Mouse (Mus musculus): ENCODE measurements around the gene Mical2. TPM values are rescaled to one million over a fixed set of nuclear protein-coding genes. Genes with fewer than 3 reads are reported as not detected.

Mical2 gene
- polyA plus RNA-seq, 1 experiment = 8.5 TPM

GRCm38 (mm10) chr7:112254233-112254632 lies 28.6 kb downstream of the Mical2 start:
- Histone ChIP-seq H3K4me3 (ENCODE audit: insufficient read depth, low read length) (no peak overlapping the region), H3K4me1 (ENCODE audit: control insufficient read depth, insufficient read depth, low read length) (peaks cover 20% of the 10 kb centered on the region), H3K27ac (ENCODE audit: insufficient read depth, low read depth, low read length) (no peak overlapping the region)
- no peak for TF ChIP-seq CTCF (IDR thresholded peaks at IDR 0.05; ENCODE audit: low read depth, low read length)

- H3K4me3 ChIP-seq (ENCODE audit: insufficient read depth, low read length) = no peak overlapping the region
- TF ChIP-seq POLR2A (IDR thresholded peaks at IDR 0.05; ENCODE audit: borderline replicate concordance, low read depth, low read length) (no peak), CTCF (IDR thresholded peaks at IDR 0.05; ENCODE audit: low read depth, low read length) (no peak)
- H3K27ac ChIP-seq (ENCODE audit: insufficient read depth, low read depth, low read length) = no peak overlapping the region
- H3K4me1 ChIP-seq (ENCODE audit: control insufficient read depth, insufficient read depth, low read length) = peaks cover 21% of the 10 kb centered on the region
Observed at GRCm38 (mm10) chr7:112255248-112255866, 29.7 kb downstream of the Mical2 start.

DNA sequence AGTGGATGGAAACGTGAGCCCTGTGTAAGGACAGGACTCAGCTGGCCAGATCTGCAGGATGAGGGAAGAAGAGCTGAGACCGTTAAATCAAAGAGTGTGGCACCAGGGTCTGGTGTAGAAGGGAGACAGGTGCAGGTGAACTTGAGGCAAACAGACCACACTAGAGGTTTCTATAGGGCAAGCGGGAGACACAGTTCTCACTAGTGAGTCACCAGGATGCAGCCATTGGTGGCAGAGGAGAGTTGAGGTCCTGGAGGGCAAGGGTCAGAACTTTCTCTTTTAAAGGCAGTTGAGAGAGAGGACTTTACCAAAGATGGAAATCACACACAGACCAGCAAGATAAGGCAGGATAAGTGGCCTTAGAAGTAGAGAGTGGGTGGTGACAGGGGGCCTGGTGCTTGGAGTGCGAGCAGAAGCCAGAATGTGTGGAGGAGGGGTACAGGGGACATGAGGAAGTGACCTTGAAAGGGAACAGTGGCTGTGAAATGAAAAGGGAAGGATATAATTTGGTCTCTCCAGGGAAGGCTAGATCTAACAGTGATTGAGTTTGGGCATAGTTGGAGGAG lies 32.8 kb downstream of the Mical2 start:
- no peak for TF ChIP-seq CTCF (IDR thresholded peaks at IDR 0.05; ENCODE audit: low read depth, low read length)
- no peak for TF ChIP-seq POLR2A (IDR thresholded peaks at IDR 0.05; ENCODE audit: borderline replicate concordance, low read depth, low read length)
- Histone ChIP-seq H3K4me1 (ENCODE audit: control insufficient read depth, insufficient read depth, low read length) (peaks cover 23% of the 10 kb centered on the region), H3K4me3 (ENCODE audit: insufficient read depth, low read length) (no peak overlapping the region), H3K27ac (ENCODE audit: insufficient read depth, low read depth, low read length) (no peak overlapping the region)

- Histone ChIP-seq H3K4me3 (ENCODE audit: insufficient read depth, low read length) (no peak overlapping the region), H3K27ac (ENCODE audit: insufficient read depth, low read depth, low read length) (no peak overlapping the region), H3K4me1 (ENCODE audit: control insufficient read depth, insufficient read depth, low read length) (peaks cover 27% of the 10 kb centered on the region)
- TF ChIP-seq CTCF (IDR thresholded peaks at IDR 0.05; ENCODE audit: low read depth, low read length) (no peak), POLR2A (IDR thresholded peaks at IDR 0.05; ENCODE audit: borderline replicate concordance, low read depth, low read length) (no peak)
Observed at GRCm38 (mm10) chr7:112259286-112259685, 33.6 kb downstream of the Mical2 start.

DNA sequence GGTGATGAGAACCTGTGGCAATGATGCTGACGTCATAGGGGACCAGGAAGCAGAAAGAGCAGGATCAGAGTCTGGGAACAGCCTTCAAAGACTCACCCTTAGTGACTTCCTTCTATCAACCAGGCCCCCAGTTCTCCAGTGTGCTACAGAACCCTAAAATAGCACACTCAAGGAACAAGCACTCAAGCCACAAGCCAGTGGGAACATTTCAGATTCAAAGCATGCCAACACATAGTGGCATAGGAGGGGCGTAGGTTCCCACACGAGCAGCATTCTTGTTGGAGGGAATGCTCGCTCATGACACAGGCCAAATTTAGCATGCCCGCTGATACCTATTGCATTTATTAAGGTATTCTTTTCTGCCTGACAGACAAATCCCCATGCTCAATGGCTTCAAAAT lies 35.5 kb downstream of the Mical2 start:
- peaks cover 35% of the 10 kb centered on the region for H3K4me1 ChIP-seq (ENCODE audit: control insufficient read depth, insufficient read depth, low read length)
- H3K27ac ChIP-seq (ENCODE audit: insufficient read depth, low read depth, low read length) = no peak overlapping the region
- H3K4me3 ChIP-seq (ENCODE audit: insufficient read depth, low read length) = no peak overlapping the region
- no peak for TF ChIP-seq POLR2A (IDR thresholded peaks at IDR 0.05; ENCODE audit: borderline replicate concordance, low read depth, low read length)
- no peak for TF ChIP-seq CTCF (IDR thresholded peaks at IDR 0.05; ENCODE audit: low read depth, low read length)

DNA sequence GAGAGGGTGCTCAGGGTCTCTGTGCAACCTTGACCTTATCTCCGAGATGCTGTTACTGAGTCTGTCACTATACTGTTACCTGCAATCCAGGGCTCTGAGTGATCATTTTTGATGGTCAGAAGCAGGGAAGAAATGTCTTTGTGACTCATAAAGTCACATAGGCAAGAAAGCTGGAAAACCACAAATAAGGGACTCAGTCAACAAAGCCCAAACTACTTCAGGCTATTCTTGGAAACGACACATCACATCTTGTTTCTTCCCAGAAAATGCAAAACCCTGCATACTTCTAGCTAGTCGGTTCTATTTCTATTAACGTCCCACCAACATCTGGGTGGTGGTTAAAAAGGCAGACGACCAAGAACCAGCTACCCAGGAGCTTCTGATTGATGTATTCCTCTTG lies 41.6 kb downstream of the Mical2 start:
- no peak overlapping the region for H3K4me3 ChIP-seq (ENCODE audit: insufficient read depth, low read length)
- no peak overlapping the region for H3K27ac ChIP-seq (ENCODE audit: insufficient read depth, low read depth, low read length)
- peaks cover 12% of the 10 kb centered on the region for H3K4me1 ChIP-seq (ENCODE audit: control insufficient read depth, insufficient read depth, low read length)
- TF ChIP-seq POLR2A (IDR thresholded peaks at IDR 0.05; ENCODE audit: borderline replicate concordance, low read depth, low read length) (no peak), CTCF (IDR thresholded peaks at IDR 0.05; ENCODE audit: low read depth, low read length) (no peak)

- H3K4me1 ChIP-seq (ENCODE audit: control insufficient read depth, insufficient read depth, low read length) = peaks cover 10% of the 10 kb centered on the region
- no peak overlapping the region for H3K27ac ChIP-seq (ENCODE audit: insufficient read depth, low read depth, low read length)
- TF ChIP-seq CTCF (IDR thresholded peaks at IDR 0.05; ENCODE audit: low read depth, low read length) (no peak), POLR2A (IDR thresholded peaks at IDR 0.05; ENCODE audit: borderline replicate concordance, low read depth, low read length) (no peak)
- H3K4me3 ChIP-seq (ENCODE audit: insufficient read depth, low read length) = no peak overlapping the region
Observed at GRCm38 (mm10) chr7:112268761-112269425, 43.2 kb downstream of the Mical2 start.

- Histone ChIP-seq H3K4me3 (ENCODE audit: insufficient read depth, low read length) (no peak overlapping the region), H3K4me1 (ENCODE audit: control insufficient read depth, insufficient read depth, low read length) (no peaks in the 10 kb centered on the region), H3K27ac (ENCODE audit: insufficient read depth, low read depth, low read length) (no peak overlapping the region)
- TF ChIP-seq POLR2A (IDR thresholded peaks at IDR 0.05; ENCODE audit: borderline replicate concordance, low read depth, low read length) = no peak
- TF ChIP-seq CTCF (IDR thresholded peaks at IDR 0.05; ENCODE audit: low read depth, low read length) = no peak
Observed at GRCm38 (mm10) chr7:112270870-112271269, 45.2 kb downstream of the Mical2 start.

- Histone ChIP-seq H3K4me1 (ENCODE audit: control insufficient read depth, insufficient read depth, low read length) (no peaks in the 10 kb centered on the region), H3K27ac (ENCODE audit: insufficient read depth, low read depth, low read length) (no peak overlapping the region), H3K4me3 (ENCODE audit: insufficient read depth, low read length) (no peak overlapping the region)
- TF ChIP-seq POLR2A (IDR thresholded peaks at IDR 0.05; ENCODE audit: borderline replicate concordance, low read depth, low read length) = no peak
- no peak for TF ChIP-seq CTCF (IDR thresholded peaks at IDR 0.05; ENCODE audit: low read depth, low read length)
Observed at GRCm38 (mm10) chr7:112271627-112272026, 46.0 kb downstream of the Mical2 start.

DNA sequence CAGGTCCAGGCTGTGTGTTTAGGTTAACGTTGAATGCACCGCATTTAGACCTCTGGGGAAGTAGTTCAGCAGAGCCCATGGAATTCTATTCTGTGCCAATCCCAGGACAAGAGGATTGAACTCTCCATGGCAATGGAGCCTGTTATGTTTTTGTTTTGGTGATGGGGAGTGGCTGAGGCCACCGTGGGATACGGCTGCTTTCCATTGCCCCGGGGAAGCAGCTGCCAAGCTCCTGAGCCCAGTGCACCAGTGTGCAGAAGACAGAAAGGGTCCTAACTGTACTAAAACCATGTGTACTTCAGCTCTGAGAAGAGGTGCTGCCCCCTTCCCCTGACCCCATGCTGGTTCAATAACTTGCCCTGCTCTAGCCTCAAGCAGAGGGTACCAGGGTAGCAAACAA lies 47.0 kb downstream of the Mical2 start:
- no peak overlapping the region for H3K27ac ChIP-seq (ENCODE audit: insufficient read depth, low read depth, low read length)

More for the DNA sequence above, 47.0 kb downstream of the Mical2 start:
- H3K4me1 ChIP-seq (ENCODE audit: control insufficient read depth, insufficient read depth, low read length) = peaks cover 2% of the 10 kb centered on the region; the same call in 1 of the 2 replicates
- TF ChIP-seq CTCF (IDR thresholded peaks at IDR 0.05; ENCODE audit: low read depth, low read length) (no peak), POLR2A (IDR thresholded peaks at IDR 0.05; ENCODE audit: borderline replicate concordance, low read depth, low read length) (no peak)
- H3K4me3 ChIP-seq (ENCODE audit: insufficient read depth, low read length) = no peak overlapping the region

Data from bone marrow macrophage, adult 2 months (primary cell).